Mouse (Mus musculus) stomach, embryonic 14.5 days (tissue): ENCODE results near the gene Anxa5. TPM values are rescaled to one million over a fixed set of nuclear protein-coding genes. Genes with fewer than 3 reads are reported as not detected.

Source experiments
- ATAC-seq: fragments of 200-750 bp; cut with Nextera tagmentation; 2 replicates; pipeline ENCODE4 v1.8.0; 2017; ENCODE audit warnings: low read depth, moderate TSS enrichment; ENCODE audit not compliant: insufficient number of reproducible peaks, insufficient read depth, low FRiP score
- H3K27ac ChIP-seq: fragments of 300-500 bp; sonication (generic); 2 replicates; pipeline ENCODE4 v1.5.1; 2014; ENCODE audit warnings: mild to moderate bottlenecking, low read length, moderate library complexity, mixed read lengths
- H3K27me3 ChIP-seq: fragments of 300-500 bp; sonication (generic); 2 replicates; pipeline ENCODE4 v1.6.1; 2014; ENCODE audit warnings: low read length, control low read depth, mixed read lengths; ENCODE audit not compliant: control insufficient read depth, insufficient read depth
- H3K36me3 ChIP-seq: fragments of 300-500 bp; sonication (generic); 2 replicates; pipeline ENCODE4 v1.6.1; 2014; ENCODE audit warnings: mild to moderate bottlenecking, control low read depth, low read length, moderate library complexity, mixed read lengths; ENCODE audit not compliant: control insufficient read depth, insufficient read depth
- H3K4me1 ChIP-seq: fragments of 300-500 bp; sonication (generic); 2 replicates; pipeline ENCODE4 v1.6.1; 2014; ENCODE audit warnings: low read length, control low read depth, mixed read lengths; ENCODE audit not compliant: control insufficient read depth, insufficient read depth
- H3K4me2 ChIP-seq: fragments of 300-500 bp; sonication (generic); replicated peaks from 2 replicates; pipeline ENCODE4 v1.6.1; 2014; ENCODE audit warnings: low read depth, low read length, control low read depth
- H3K4me3 ChIP-seq: fragments of 300-500 bp; sonication (generic); 2 replicates; pipeline ENCODE4 v1.5.1; 2014; ENCODE audit warnings: low read depth, low read length, control low read depth
- H3K9ac ChIP-seq: fragments of 300-500 bp; sonication (generic); replicated peaks from 2 replicates; pipeline ENCODE4 v1.6.1; 2014; ENCODE audit warnings: low read depth, mild to moderate bottlenecking, control low read depth, low read length, moderate library complexity, mixed read lengths
- H3K9me3 ChIP-seq: fragments of 300-500 bp; sonication (generic); 2 replicates; pipeline ENCODE4 v1.6.1; 2016; ENCODE audit warnings: low read depth, low read length, control low read depth; ENCODE audit not compliant: control insufficient read depth
- WGBS: fragments of 180-500 bp; shearing (Covaris S2); extraction: QIAGEN DNeasy Blood & Tissue Kit; methylation state at CpG from one replicate; pipeline ENCODE4 v1.1.7; 2014; 5-methylcytosine and 5-hydroxymethylcytosine counted together
- polyA plus RNA-seq: library from polyadenylated mRNA; unstranded; fragments of >200 nt; fragmentation: Nextera tagmentation; extraction: Ambion mirVana; gene quantifications from 2 replicates; pipeline ENCODE4 v1.2.1, GENCODE M21; 2014

Anxa5 gene
- polyA plus RNA-seq, 1 experiment from 2014 or later: 335 TPM

GRCm38 (mm10) chr3:36473222-36473621 lies 2.5 kb downstream of the Anxa5 start:
- no peak overlapping the region for H3K4me3 ChIP-seq
- H3K9ac ChIP-seq: no peak overlapping the region
- no peak for ATAC-seq
- over 99% methylated on average over 5 of the region's 5 CpGs for WGBS
- no peaks in the 10 kb centered on the region for H3K27me3 ChIP-seq
- H3K27ac ChIP-seq: no peak overlapping the region
- no peaks in the 10 kb centered on the region for H3K9me3 ChIP-seq
- H3K4me1 ChIP-seq: peaks cover 5% of the 10 kb centered on the region; the same call in 1 of the 2 replicates
- H3K36me3 ChIP-seq: no peaks in the 10 kb centered on the region
- H3K4me2 ChIP-seq: no peak overlapping the region

- H3K4me1 ChIP-seq: peaks cover 5% of the 10 kb centered on the region; the same call in 1 of the 2 replicates
- no peaks in the 10 kb centered on the region for H3K27me3 ChIP-seq
- no peak overlapping the region for H3K4me3 ChIP-seq
- no peak for ATAC-seq
- no peak overlapping the region for H3K4me2 ChIP-seq
- H3K36me3 ChIP-seq: no peaks in the 10 kb centered on the region
- whole genome bisulfite sequencing: 56% methylated on average over 4 of the region's 4 CpGs
- H3K9ac ChIP-seq: no peak overlapping the region
- H3K9me3 ChIP-seq: no peaks in the 10 kb centered on the region
- H3K27ac ChIP-seq: no peak overlapping the region
These were observed 3.8 kb downstream of the Anxa5 start for GRCm38 (mm10) chr3:36471856-36472255.

GRCm38 (mm10) chr3:36468871-36469270 lies 6.8 kb downstream of the Anxa5 start:
- ATAC-seq: no peak
- 63% methylated on average over 2 of the region's 2 CpGs for WGBS
- H3K36me3 ChIP-seq: peaks cover 5% of the 10 kb centered on the region; the same call in 1 of the 2 replicates
- H3K4me2 ChIP-seq: no peak overlapping the region
- H3K9ac ChIP-seq: no peak overlapping the region
- no peak overlapping the region for H3K27ac ChIP-seq
- no peaks in the 10 kb centered on the region for H3K27me3 ChIP-seq
- H3K4me3 ChIP-seq: no peak overlapping the region
- H3K4me1 ChIP-seq: no peaks in the 10 kb centered on the region
- no peaks in the 10 kb centered on the region for H3K9me3 ChIP-seq

- peaks cover 8% of the 10 kb centered on the region; the same call in 1 of the 2 replicates for H3K36me3 ChIP-seq
- H3K9me3 ChIP-seq: no peaks in the 10 kb centered on the region
- H3K4me3 ChIP-seq: no peak overlapping the region
- 85% methylated on average over 7 of the region's 7 CpGs for WGBS
- no peak overlapping the region for H3K4me2 ChIP-seq
- no peak overlapping the region for H3K27ac ChIP-seq
- no peak overlapping the region for H3K9ac ChIP-seq
- no peaks in the 10 kb centered on the region for H3K4me1 ChIP-seq
- ATAC-seq: no peak
- no peaks in the 10 kb centered on the region for H3K27me3 ChIP-seq
These were observed 8.1 kb downstream of the Anxa5 start for GRCm38 (mm10) chr3:36467632-36468031.

- Histone ChIP-seq H3K4me3 (no peak overlapping the region), H3K4me2 (no peak overlapping the region), H3K9me3 (no peaks in the 10 kb centered on the region), H3K36me3 (peaks cover 10% of the 10 kb centered on the region; the same call in 1 of the 2 replicates), H3K9ac (no peak overlapping the region), H3K27ac (no peak overlapping the region), H3K27me3 (no peaks in the 10 kb centered on the region), H3K4me1 (no peaks in the 10 kb centered on the region)
- WGBS: 60% methylated on average over 7 of the region's 7 CpGs
- ATAC-seq: no peak
These were observed 10.2 kb downstream of the Anxa5 start for GRCm38 (mm10) chr3:36465538-36465937.

GRCm38 (mm10) chr3:36462348-36462747 lies 13.3 kb downstream of the Anxa5 start:
- Histone ChIP-seq H3K4me3 (no peak overlapping the region), H3K9me3 (no peaks in the 10 kb centered on the region), H3K27me3 (no peaks in the 10 kb centered on the region), H3K9ac (no peak overlapping the region), H3K4me1 (no peaks in the 10 kb centered on the region), H3K36me3 (peaks cover 27% of the 10 kb centered on the region), H3K27ac (no peak overlapping the region), H3K4me2 (no peak overlapping the region)
- WGBS: 42% methylated on average over 1 of the region's 1 CpGs
- no peak for ATAC-seq

GRCm38 (mm10) chr3:36461819-36462218 lies 13.9 kb downstream of the Anxa5 start:
- Histone ChIP-seq H3K9ac (no peak overlapping the region), H3K36me3 (peaks cover 32% of the 10 kb centered on the region)

GRCm38 (mm10) chr3:36460717-36461116 lies 15.0 kb downstream of the Anxa5 start:
- H3K9ac ChIP-seq: no peak overlapping the region
- no peaks in the 10 kb centered on the region for H3K27me3 ChIP-seq
- 91% methylated on average over 7 of the region's 7 CpGs for WGBS
- H3K4me1 ChIP-seq: no peaks in the 10 kb centered on the region
- H3K27ac ChIP-seq: no peak overlapping the region
- peaks cover 36% of the 10 kb centered on the region for H3K36me3 ChIP-seq
- H3K9me3 ChIP-seq: no peaks in the 10 kb centered on the region
- H3K4me2 ChIP-seq: no peak overlapping the region
- no peak for ATAC-seq
- no peak overlapping the region for H3K4me3 ChIP-seq

More at GRCm38 (mm10) chr3:36461819-36462218, 13.9 kb downstream of the Anxa5 start:
- 88% methylated on average over 5 of the region's 5 CpGs for WGBS
- Histone ChIP-seq H3K27me3 (no peaks in the 10 kb centered on the region), H3K4me2 (no peak overlapping the region), H3K9me3 (no peaks in the 10 kb centered on the region), H3K27ac (no peak overlapping the region), H3K4me3 (no peak overlapping the region), H3K4me1 (no peaks in the 10 kb centered on the region)
- ATAC-seq: no peak

GRCm38 (mm10) chr3:36455566-36455965 lies 20.1 kb downstream of the Anxa5 start:
- no peak overlapping the region for H3K9ac ChIP-seq
- peaks cover 39% of the 10 kb centered on the region for H3K36me3 ChIP-seq
- WGBS: 70% methylated on average over 3 of the region's 3 CpGs
- H3K27ac ChIP-seq: no peak overlapping the region
- no peaks in the 10 kb centered on the region for H3K4me1 ChIP-seq
- no peak overlapping the region for H3K4me2 ChIP-seq
- ATAC-seq: no peak
- H3K4me3 ChIP-seq: no peak overlapping the region
- no peaks in the 10 kb centered on the region for H3K9me3 ChIP-seq
- no peaks in the 10 kb centered on the region for H3K27me3 ChIP-seq
